Mouse (Mus musculus) WW6 (cell line): ENCODE measurements around the gene Cd200.
"Not testable (repeated sequence)": the region's sequence is repeated elsewhere in the genome, so short reads cannot be mapped to it uniquely, and the experiment has no call there.

Experiments
- DNase-seq: peaks from one replicate; pipeline ENCODE4 v3.0.0-alpha.2; 2013; ENCODE audit warnings: low read depth, low spot score

Gene Cd200

GRCm38 (mm10) chr16:45408425-45409063, at the start of gene Cd200:
Gene Cd200 (minus strand): TSS chr16:45409053.
- DNase-seq: peak; percentile 11

DNA sequence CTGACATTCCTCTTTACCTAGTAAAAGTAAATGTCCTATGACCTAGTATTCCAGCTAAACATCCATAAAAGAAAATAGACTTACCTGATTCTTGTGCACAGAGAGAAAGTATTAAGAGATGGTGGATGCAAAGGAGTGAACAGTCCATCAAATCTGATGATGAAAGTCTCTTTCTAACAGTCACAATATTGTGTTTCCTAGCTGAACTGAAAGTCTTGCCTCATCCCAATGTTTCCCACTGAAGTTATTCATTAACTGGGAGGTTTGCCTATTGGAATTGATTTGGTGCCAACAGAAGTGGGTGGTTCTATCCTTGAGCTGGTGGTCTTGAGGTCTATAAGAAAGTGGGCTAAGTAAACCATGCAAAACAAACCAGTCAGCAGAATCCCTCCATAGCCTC, 45.9 kb upstream of the Cd200 start:
- DNase-seq: no peak

GRCm38 (mm10) chr16:45437230-45437739, 28.4 kb upstream of the Cd200 start:
- no peak for DNase-seq

DNA sequence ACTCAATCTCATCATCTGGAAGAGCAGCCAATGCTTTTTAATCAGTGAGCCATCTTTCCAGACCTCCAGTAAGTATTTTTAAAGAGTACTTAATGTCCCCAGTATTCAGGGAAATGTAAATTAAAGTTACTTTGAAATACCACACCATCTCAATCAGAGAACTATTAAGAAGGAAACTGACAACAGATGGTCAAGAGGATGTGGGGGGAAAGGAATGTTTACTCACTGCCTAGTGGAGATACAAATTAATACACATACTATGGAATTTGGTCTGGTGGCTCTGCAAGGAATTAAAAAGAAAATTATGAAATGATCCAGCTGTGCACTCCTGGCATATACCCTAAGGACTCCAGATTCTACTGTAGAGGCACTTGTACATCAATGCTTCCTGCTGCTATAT, 26.7 kb upstream of the Cd200 start:
- no peak for DNase-seq

- no peak for DNase-seq
These were observed 18.8 kb upstream of the Cd200 start for GRCm38 (mm10) chr16:45427651-45428050.

DNA sequence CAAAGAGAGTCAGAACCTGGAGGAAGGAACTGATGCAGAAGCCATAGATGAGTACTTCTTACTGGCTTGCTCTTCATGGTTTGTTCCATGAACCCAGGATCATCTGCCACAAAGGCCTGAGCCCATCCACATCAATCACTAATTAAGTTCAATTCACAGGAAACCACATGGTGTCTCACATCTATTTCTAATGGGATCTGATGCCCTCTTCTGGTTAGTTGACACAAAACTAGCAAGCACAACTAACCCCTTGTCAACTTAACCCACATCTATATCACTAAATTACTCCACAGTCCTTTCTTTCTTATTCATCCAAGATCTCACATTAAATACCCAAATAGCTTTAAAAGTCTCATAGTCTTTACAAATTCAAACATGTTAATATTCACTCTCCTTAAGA, 4.6 kb upstream of the Cd200 start:
- no peak for DNase-seq

DNA sequence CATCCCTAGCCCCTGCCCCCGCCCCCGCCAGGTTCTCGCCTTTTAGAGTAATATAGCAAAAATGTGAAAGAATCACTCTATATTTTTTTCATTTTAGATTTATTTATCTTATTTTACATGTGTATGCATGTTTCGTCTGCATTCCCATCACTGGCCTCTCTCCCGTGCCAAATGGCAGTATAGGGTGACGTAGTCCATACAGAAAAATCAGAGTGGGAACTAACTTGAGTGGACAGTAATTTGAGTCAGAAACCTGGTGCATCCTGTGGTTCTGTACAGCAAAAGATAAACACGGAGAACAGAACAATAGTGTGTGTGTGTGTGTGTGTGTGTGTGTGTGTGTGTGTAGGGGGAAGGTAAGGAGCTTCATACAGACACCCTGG, 202 bp upstream of the Cd200 start:
- DNase-seq: not testable (repeated sequence)

DNA sequence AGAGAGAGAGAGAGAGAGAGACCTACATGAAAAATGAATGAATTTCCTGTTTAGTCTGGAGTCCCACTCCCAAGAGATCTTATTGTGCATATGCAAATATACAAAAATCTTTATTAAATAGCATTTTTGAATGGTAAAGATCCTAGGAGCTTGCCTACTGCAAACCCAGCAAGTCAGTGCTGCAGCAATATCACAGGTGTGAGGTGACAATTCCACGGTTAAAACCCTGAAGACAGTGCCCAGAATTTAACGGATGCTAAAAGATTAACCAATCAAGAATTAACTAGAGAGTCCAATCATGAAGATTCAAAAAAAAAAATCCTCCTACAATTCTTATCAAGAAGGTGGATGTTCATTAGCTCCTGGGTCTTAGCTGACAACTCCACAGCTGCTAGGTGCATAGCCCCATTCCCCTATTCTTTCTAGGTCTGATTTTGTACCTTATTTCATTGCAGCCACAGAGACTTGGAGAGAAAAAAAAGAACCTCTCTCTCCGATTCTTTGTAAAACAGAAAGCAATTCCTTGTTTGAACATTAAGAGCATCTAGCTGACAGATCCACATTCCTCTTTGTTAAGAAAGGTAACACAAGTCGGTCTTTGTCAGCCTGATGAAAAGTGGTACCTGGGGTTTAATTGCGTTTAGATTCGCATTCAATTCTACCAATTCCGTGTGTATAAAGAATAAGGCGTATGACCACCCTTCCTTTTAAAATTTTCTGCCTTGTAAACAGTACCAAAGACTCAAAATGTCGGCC, 1.0 kb downstream of the Cd200 start:
- DNase-seq: no peak

DNA sequence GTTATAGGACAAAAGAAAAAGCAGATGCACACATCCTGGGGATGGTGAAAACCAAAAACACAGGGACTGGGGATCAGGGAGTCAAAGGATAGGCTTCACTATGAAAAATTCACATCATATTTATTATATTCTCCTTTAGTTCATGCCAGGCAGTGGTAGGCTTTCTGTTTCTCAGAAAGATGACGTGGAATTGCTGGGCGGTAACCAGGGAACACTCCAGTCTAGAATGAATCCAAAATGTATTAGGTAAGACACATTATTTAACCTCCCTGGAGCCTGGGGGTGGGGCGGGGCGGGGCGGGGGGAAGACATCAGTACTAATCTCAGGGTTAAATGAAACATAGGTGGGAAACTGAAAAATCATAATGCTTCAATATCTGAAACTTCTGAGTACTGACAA, 1.8 kb downstream of the Cd200 start:
- DNase-seq: no peak

DNA sequence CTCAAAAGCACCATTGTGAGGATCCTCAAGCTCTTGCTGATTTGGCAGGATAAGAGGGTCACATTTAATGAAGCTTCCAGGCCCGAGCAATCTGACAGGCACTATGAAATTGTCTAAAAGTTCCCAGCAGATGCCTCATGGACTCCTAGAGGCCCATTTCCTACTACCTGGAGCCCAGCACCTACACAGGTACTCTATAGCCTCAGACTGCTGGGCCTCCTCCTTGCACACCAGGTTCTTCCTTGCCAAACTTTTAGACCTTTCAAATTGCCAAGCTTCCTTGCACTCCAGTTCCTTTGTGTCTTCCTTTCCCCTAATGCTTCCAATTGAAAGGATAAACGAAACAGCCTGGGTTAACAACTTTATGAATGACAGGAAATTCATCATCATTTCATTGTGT, 5.9 kb downstream of the Cd200 start:
- DNase-seq: no peak

DNA sequence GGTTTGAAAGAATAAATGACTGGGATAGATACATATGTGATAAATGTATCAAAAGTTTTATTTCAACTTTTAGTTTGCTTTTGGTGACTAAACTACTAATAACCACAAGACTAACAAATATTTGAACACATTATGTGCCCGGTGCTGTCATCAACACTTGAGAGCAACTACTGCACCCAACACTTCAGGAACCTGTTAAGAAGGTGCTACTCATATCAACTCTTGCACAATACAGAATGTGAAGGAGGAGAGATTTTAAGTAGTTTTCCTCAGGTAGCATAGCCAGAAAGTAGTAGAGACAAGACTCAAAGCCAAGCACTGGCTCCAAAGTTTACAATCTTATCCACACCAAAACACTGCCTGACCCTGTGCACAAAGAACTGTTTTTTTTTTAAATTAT, 6.8 kb downstream of the Cd200 start:
- DNase-seq: no peak

DNA sequence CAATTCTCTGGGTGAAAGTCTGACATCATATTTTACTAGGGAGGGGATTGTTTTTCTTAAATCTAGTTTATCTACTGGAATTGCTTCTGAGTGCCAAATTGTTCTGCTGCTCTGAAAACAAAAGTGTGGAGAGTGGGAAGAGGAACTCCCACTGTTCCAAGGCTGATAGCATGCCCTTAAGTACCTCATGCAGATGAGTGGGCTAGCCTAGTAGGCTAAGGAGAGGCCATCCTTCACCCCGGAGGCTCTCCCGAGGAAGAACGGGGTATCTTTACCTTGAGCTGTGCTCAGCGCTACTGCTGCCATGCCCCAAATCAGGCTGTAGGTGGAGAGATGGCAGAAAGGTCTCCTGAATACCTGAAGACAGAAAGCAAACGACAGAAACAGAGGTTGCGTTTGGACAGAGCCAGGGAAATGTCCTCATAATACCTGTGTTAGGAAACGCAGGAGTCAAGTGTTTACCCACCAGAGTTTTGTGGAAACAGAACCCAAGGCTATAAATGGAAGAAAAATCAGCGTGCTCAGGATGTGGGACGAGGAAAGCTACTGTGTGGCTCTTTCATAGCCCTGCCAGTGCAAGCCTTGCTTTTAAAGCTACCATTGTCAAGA, 8.8 kb downstream of the Cd200 start:
- DNase-seq: no peak

DNA sequence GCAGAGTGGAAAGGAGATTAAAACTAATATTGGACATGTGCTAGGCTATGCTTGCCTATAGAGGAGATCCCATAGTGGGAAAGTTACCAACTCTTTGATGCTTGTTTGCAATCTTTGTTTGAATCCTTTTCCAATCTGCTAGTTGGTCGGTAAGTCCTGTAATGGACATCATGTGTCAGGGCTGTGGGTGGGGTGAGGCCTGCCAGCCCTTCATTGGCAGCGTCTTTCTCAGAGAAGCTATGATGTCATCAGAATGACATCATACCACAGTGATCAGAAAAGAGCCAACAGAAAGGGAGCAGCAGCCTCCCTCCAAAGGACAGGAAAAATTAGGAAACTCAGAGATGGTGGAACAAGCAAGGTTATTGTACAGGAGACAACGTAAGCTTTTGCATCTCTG, 9.4 kb downstream of the Cd200 start:
- DNase-seq: no peak

GRCm38 (mm10) chr16:45397440-45397839, 11.4 kb downstream of the Cd200 start:
- DNase-seq: no peak

GRCm38 (mm10) chr16:45392246-45392645, 16.6 kb downstream of the Cd200 start:
- DNase-seq: no peak

DNA sequence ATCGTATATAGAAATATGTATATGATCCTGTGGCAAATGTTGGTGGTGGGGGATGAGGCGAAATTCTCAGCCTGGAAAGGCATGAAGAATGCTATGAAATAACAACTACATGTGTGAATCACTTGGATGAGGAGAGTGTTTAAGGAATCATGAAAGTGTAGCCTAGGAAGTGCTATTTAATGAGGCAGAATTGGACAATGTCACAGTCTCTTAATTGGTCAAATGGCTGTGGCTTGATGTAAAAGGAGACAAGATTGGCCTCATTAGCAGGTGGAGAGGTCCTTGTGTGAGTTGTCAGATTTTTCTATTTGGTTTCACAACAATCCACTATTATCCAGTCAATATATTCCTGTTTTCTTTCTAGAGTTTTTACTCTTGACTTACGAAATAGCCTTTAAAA, 17.2 kb downstream of the Cd200 start:
- no peak for DNase-seq

GRCm38 (mm10) chr16:45390286-45390956, 18.4 kb downstream of the Cd200 start:
- DNase-seq: no peak

DNA sequence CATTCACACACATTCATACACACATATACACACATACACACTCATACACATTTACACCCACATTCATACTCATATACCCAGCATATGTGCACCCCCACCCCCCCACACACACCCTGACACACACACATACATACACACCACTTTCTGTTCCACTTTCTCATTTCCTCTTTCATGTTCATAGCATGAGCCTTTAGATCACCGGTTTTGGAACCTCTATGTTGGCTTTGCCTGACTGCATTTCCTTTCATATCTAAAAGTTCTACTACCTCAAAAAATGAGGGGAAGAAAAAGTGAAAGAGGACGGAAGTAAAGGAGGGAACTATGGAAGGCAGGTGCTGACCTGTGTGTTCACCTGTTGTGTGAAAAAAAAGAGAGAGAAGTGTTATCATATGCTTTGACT, 19.0 kb downstream of the Cd200 start:
- no peak for DNase-seq

DNA sequence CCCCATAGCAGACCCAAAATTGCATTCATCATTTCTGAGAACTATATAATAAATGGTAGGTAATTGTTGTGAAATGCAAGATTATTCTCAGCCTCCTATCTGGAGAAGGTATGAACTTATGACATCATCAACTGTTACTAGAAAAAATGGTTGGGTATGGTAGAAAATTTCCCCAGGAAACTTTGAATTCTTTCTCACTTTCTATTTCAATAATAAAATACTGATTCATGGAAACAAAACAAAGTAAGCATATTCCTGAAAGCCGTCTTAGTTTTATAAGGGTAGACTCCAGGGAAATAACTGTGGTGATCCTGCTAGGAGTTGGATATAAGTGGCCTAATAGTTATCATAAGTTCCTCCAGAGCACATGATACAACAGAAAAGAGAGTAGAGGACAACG, 19.8 kb downstream of the Cd200 start:
- DNase-seq: no peak

DNA sequence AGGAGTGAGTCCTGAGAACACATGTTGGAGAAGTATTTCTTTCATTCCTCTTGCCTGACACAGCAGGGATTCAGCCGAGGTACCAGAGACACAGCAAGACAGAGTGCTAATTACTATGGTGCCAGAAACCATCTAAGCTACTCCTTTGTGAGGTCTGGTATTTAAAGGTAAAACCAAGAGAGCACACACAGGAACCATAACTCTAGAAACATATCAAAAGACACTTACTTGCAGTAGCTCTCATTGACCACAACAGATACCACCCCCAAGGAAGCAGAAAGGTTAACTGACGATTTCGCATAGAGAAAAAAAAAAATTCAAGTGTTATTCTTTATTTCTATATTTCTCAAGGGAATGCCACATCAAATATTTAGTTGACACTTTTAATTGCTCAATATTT, 27.0 kb downstream of the Cd200 start:
- no peak for DNase-seq

DNA sequence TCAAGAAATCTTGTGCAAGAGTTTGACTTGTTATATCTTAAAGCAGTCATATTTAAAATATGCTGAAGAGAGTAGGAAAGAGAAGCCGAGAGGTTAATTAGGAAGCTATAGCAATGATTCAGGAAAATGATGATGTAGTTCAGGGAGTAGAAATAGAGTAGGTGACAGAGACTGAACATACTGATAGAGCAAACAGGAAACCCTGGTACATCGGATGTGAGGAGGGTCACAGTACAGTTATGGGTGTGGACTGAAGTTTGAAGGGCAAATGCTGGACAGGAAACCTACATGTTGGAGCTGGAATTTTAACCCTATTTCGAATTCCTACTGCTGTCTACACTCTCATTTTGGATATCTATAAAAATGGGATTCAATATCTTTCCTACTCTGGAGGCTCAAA, 29.9 kb downstream of the Cd200 start:
- DNase-seq: no peak
